Mouse (Mus musculus) cerebellum, postnatal 36 days (tissue): ENCODE measurements at regions not wholly inside any gene's neighbourhood (a gene's known extent, or its start where the extent isn't known, plus 50 kb on each side); places are given as distances from the start of the nearest gene placed in this dataset.

ENCODE experiments used
- DNase-seq, 2 experiments: peaks; one replicate each; pipeline ENCODE4 v3.0.0; 2021 to 2022; ENCODE audit warnings: mixed read lengths in 2 of 2

- DNase-seq: peak in 1 of 2 experiments; percentile 15
Observed at GRCm38 (mm10) chr12:109958357-109959085, 320.3 kb upstream of the Dio3 start.

- DNase-seq: no peak
Observed at GRCm38 (mm10) chr12:109966776-109967175, 312.1 kb upstream of the Dio3 start.

- DNase-seq: no peak
Observed at GRCm38 (mm10) chr12:109968303-109968702, 310.6 kb upstream of the Dio3 start.

GRCm38 (mm10) chr12:109971508-109971907 lies 307.4 kb upstream of the Dio3 start:
- no peak for DNase-seq

- no peak for DNase-seq
Observed at GRCm38 (mm10) chr12:109972366-109973015, 306.4 kb upstream of the Dio3 start.

- no peak for DNase-seq
Observed at GRCm38 (mm10) chr12:109973598-109973997, 305.3 kb upstream of the Dio3 start.

- DNase-seq: peak; percentile 86 to 87
Observed at GRCm38 (mm10) chr12:109975176-109975972, 303.5 kb upstream of the Dio3 start.

GRCm38 (mm10) chr12:109984651-109985050 lies 294.2 kb upstream of the Dio3 start:
- DNase-seq: no peak

GRCm38 (mm10) chr12:109993410-109993809 lies 285.5 kb upstream of the Dio3 start:
- DNase-seq: no peak

GRCm38 (mm10) chr12:110002717-110003116 lies 276.2 kb upstream of the Dio3 start:
- no peak for DNase-seq

- no peak for DNase-seq
Observed at GRCm38 (mm10) chr12:110009136-110009535, 269.7 kb upstream of the Dio3 start.

GRCm38 (mm10) chr12:110020541-110021470 lies 258.1 kb upstream of the Dio3 start:
- DNase-seq: no peak

GRCm38 (mm10) chr12:110021690-110022089 lies 257.2 kb upstream of the Dio3 start:
- no peak for DNase-seq

- DNase-seq: no peak
Observed at GRCm38 (mm10) chr12:110022631-110023030, 256.2 kb upstream of the Dio3 start.

- no peak for DNase-seq
Observed at GRCm38 (mm10) chr12:110023192-110024101, 255.4 kb upstream of the Dio3 start.

GRCm38 (mm10) chr12:110024295-110024694 lies 254.6 kb upstream of the Dio3 start:
- no peak for DNase-seq

GRCm38 (mm10) chr12:110025171-110025570 lies 253.7 kb upstream of the Dio3 start:
- DNase-seq: no peak

- DNase-seq: no peak
Observed at GRCm38 (mm10) chr12:110026033-110026750, 252.7 kb upstream of the Dio3 start.

GRCm38 (mm10) chr12:110027345-110027744 lies 251.5 kb upstream of the Dio3 start:
- no peak for DNase-seq

- no peak for DNase-seq
Observed at GRCm38 (mm10) chr12:110027976-110028375, 250.9 kb upstream of the Dio3 start.

GRCm38 (mm10) chr12:110028646-110029045 lies 250.2 kb upstream of the Dio3 start:
- DNase-seq: no peak
